Comparison of ENCODE assay signal across 25 mouse cellular contexts in genomic region chr12:87087236-87087635, GRCm38 (mm10). TPM values are rescaled to one million over a fixed set of nuclear protein-coding genes. Genes with fewer than 3 reads are reported as not detected.
DNase-seq lines count a peak whose midpoint lies in the region; TF ChIP-seq lines count a peak whose summit lies in the region.
"Had no signal": no experiment of that assay in that cellular context is flagged by ENCODE, and none has a peak within 500 bp of the region (broad histone marks: within the 10 kb centered on the region; RNA-seq: fewer than 3 reads in every experiment).

No protein-coding gene starts in this region.

- no peak for TF ChIP-seq POLR2A in MEL (IDR thresholded peaks at IDR 0.05; ENCODE audit: control insufficient read depth in 1 of 2, insufficient read depth in 1 of 2, low read depth in 1 of 2, low read length in 2 of 2, poor library complexity in 1 of 2)

- peaks cover 25% of the 10 kb centered on the region for H3K4me1 ChIP-seq in E14TG2a.4 (replicated peaks; ENCODE audit: low read depth, low read length)
- peaks cover 0 to 6% of the 10 kb centered on the region in 2 experiments; a peak in 2 of 4 replicates for H3K4me1 ChIP-seq in MEL (ENCODE audit: control insufficient read depth in 1 of 2, insufficient read depth in 2 of 2, low read length in 2 of 2)
- H3K4me1 ChIP-seq: embryonic facial prominence, embryonic 13.5 days; embryonic facial prominence, embryonic 15.5 days; forebrain, embryonic 12.5 days had no signal

- peak; percentile 15 for DNase-seq in MEL (ENCODE audit: low read depth, low spot score)
- peak; percentile 51 for DNase-seq in ZHBTc4 (ENCODE audit: low read depth, low spot score)
- DNase-seq in adrenal gland, adult 8-10 months, result no peak
- DNase-seq in cerebellum, postnatal 10 days, result no peak
- DNase-seq in frontal cortex, postnatal 36 days (ENCODE audit: low spot score in 2 of 2), result no peak
- no peak for DNase-seq in cerebellum, adult 18-20 months
- DNase-seq: adrenal gland, adult 2 months; adrenal gland, postnatal 14 days; adrenal gland, postnatal 36 days; cerebellum, adult 11 months; cerebellum, adult 2 months; cerebellum, adult 9-10 months; cerebellum, postnatal 14 days; cerebellum, postnatal 36 days; embryo, embryonic 11 days had no signal

- H3K27me3 ChIP-seq in E14TG2a.4 (ENCODE audit: insufficient read depth, low read length) (no peaks in the 10 kb centered on the region), MEL (ENCODE audit: control insufficient read depth in 1 of 2, insufficient read depth in 2 of 2, low read length in 2 of 2) (peaks cover 0 to 3% of the 10 kb centered on the region in 2 experiments; a peak in 1 of 4 replicates)
- H3K27me3 ChIP-seq: embryonic facial prominence, embryonic 15.5 days; forebrain, embryonic 12.5 days had no signal

- no peaks in the 10 kb centered on the region for H3K79me2 ChIP-seq in MEL (ENCODE audit: control insufficient read depth, insufficient read depth, low read length, poor library complexity)

- no peaks in the 10 kb centered on the region for H3K9me3 ChIP-seq in E14TG2a.4 (ENCODE audit: low read length)
- no peaks in the 10 kb centered on the region for H3K9me3 ChIP-seq in MEL (replicated peaks; ENCODE audit: insufficient read depth, low read length)
- H3K9me3 ChIP-seq: embryonic facial prominence, embryonic 13.5 days; embryonic facial prominence, embryonic 15.5 days; forebrain, embryonic 10.5 days; forebrain, embryonic 12.5 days; G1E had no signal

- no peaks in the 10 kb centered on the region for H3K36me3 ChIP-seq in E14TG2a.4 (ENCODE audit: insufficient read depth, low read length)
- no peaks in the 10 kb centered on the region for H3K36me3 ChIP-seq in MEL (ENCODE audit: control insufficient read depth in 1 of 2, insufficient read depth in 2 of 2, low read length in 2 of 2)
- H3K36me3 ChIP-seq: embryonic facial prominence, embryonic 13.5 days; embryonic facial prominence, embryonic 15.5 days; forebrain, embryonic 10.5 days; forebrain, embryonic 12.5 days; G1E had no signal

- TF ChIP-seq CTCF in E14TG2a.4 (conservative IDR thresholded peaks at IDR 0.05; ENCODE audit: low read length), result no peak
- no peak for TF ChIP-seq CTCF in MEL (IDR thresholded peaks at IDR 0.05 in 2 of 3, conservative IDR thresholded peaks at IDR 0.05 in 1 of 3; ENCODE audit: control insufficient read depth in 1 of 3, insufficient read depth in 1 of 3, low read depth in 2 of 3, low read length in 3 of 3, poor library complexity in 1 of 3, severe bottlenecking in 1 of 3)

- no peak for TF ChIP-seq RAD21 in MEL (IDR thresholded peaks at IDR 0.05; ENCODE audit: low read depth, low read length)

- no peak overlapping the region for H3K9ac ChIP-seq in MEL (ENCODE audit: control insufficient read depth, low read depth, low read length, poor library complexity, severe bottlenecking)
- H3K9ac ChIP-seq: embryonic facial prominence, embryonic 13.5 days; embryonic facial prominence, embryonic 15.5 days; forebrain, embryonic 12.5 days had no signal

- H3K4me3 ChIP-seq in E14TG2a.4 (replicated peaks; ENCODE audit: low read length), result peak overlapping the region; percentile 49
- no peak overlapping the region for H3K4me3 ChIP-seq in MEL (ENCODE audit: control insufficient read depth in 1 of 2, insufficient read depth in 1 of 2, low read depth in 2 of 2, low read length in 2 of 2)
- H3K4me3 ChIP-seq: embryonic facial prominence, embryonic 13.5 days; embryonic facial prominence, embryonic 15.5 days; erythroblast, embryonic 14.5 days; forebrain, embryonic 10.5 days; forebrain, embryonic 12.5 days had no signal

- H3K27ac ChIP-seq in MEL (ENCODE audit: control insufficient read depth, low read depth, low read length), result no peak overlapping the region
- H3K27ac ChIP-seq: embryonic facial prominence, embryonic 13.5 days; embryonic facial prominence, embryonic 15.5 days; forebrain, embryonic 10.5 days; forebrain, embryonic 12.5 days had no signal

- TF ChIP-seq EP300 in MEL (IDR thresholded peaks at IDR 0.05; ENCODE audit: low read depth in 1 of 2, low read length in 2 of 2), result no peak

TF ChIP-seq in MEL, 35 proteins besides CTCF, POLR2A, EP300 and RAD21:
- no peak for TF ChIP-seq MAZ (IDR thresholded peaks at IDR 0.05; ENCODE audit: low read depth, low read length)
- no peak for TF ChIP-seq USF1 (IDR thresholded peaks at IDR 0.05; ENCODE audit: low read depth, low read length)
- no peak for TF ChIP-seq SIN3A (IDR thresholded peaks at IDR 0.05; ENCODE audit: low read length)
- no peak for TF ChIP-seq JUND (IDR thresholded peaks at IDR 0.05; ENCODE audit: low read depth, low read length)
- no peak for TF ChIP-seq KAT2A (conservative IDR thresholded peaks at IDR 0.05; ENCODE audit: low read depth, low read length)
- no peak for TF ChIP-seq MYB (IDR thresholded peaks at IDR 0.05; ENCODE audit: low read depth, low read length)
- no peak for TF ChIP-seq ZMIZ1 (IDR thresholded peaks at IDR 0.05; ENCODE audit: low read depth, low read length)
- TF ChIP-seq GATA1 (IDR thresholded peaks at IDR 0.05; ENCODE audit: low read depth, low read length), result no peak
- TF ChIP-seq MYC (IDR thresholded peaks at IDR 0.05; ENCODE audit: low read depth, low read length), result no peak
- no peak for TF ChIP-seq SMC3 (IDR thresholded peaks at IDR 0.05; ENCODE audit: low read depth, low read length)
- no peak for TF ChIP-seq POLR2AphosphoS2 (IDR thresholded peaks at IDR 0.05; ENCODE audit: low read length)
- no peak for TF ChIP-seq BHLHE40 (IDR thresholded peaks at IDR 0.05; ENCODE audit: borderline replicate concordance, low read depth, low read length)

RNA-seq across cellular contexts. Expression of gene Ngb, which starts 15.1 kb away (rescaled TPM):
- total RNA-seq in MEL (2012; rRNA removed), result not detected in 2 replicates
- polyA plus RNA-seq in MEL (2012; ENCODE audit: insufficient read depth in 1 of 2, insufficient read length in 2 of 2, low read depth in 1 of 2, low replicate concordance in 2 of 2, missing spikeins in 1 of 2), result not detected
- total RNA-seq in adrenal gland, adult 8-10 months (2022), result 1 to 10 TPM; 3.8 to 6.8 (median 5.4) TPM
- total RNA-seq: common myeloid progenitor, adult 5-6 weeks; gastrocnemius, adult 18-20 months had no signal
- polyA plus RNA-seq: embryonic facial prominence, embryonic 11.5 days; erythroblast, embryonic 14.5 days; G1E had no signal

RNA-seq across cellular contexts. Expression of gene Gstz1, which starts 59.7 kb away (rescaled TPM):
- total RNA-seq in MEL (2012; rRNA removed), result 16.3 and 18.0 TPM in 2 replicates
- 10 to 100 TPM in 1 of 2 experiments, not detected in 1; 33.3 TPM for polyA plus RNA-seq in MEL (2012; ENCODE audit: insufficient read depth in 1 of 2, insufficient read length in 2 of 2, low read depth in 1 of 2, low replicate concordance in 2 of 2, missing spikeins in 1 of 2)
- total RNA-seq in adrenal gland, adult 8-10 months (2022), result 100 to 1,000 TPM in 3 of 4 experiments, 10 to 100 TPM in 1; 96.8 to 133 (median 104) TPM

Comparison
In these comparisons a context has a peak if more than half of its experiments do, and no peak if none do; other contexts are left out.
1. DNase-seq: peak in MEL (single experiment) and ZHBTc4 (single experiment); none in adrenal gland, adult 8-10 months (single experiment), cerebellum, postnatal 10 days (0 of 2), frontal cortex, postnatal 36 days (0 of 2) and cerebellum, adult 18-20 months (0 of 2).